Mouse (Mus musculus): ENCODE results near the gene Rcn1. TPM values are rescaled to one million over a fixed set of nuclear protein-coding genes. Genes with fewer than 3 reads are reported as not detected.

The Rcn1 gene
- polyA plus RNA-seq, 1 experiment: 5.1 TPM

GRCm38 (mm10) chr2:105414309-105414708, 15.2 kb upstream of the Rcn1 start:
- TF ChIP-seq POLR2A (IDR thresholded peaks at IDR 0.05; ENCODE audit: low read depth, low read length) (no peak), CTCF (IDR thresholded peaks at IDR 0.05; ENCODE audit: extremely low read depth, insufficient read length, insufficient replicate concordance, low read depth, low read length) (no peak)
- Histone ChIP-seq H3K4me3 (ENCODE audit: low read depth, low read length) (no peak overlapping the region), H3K4me1 (ENCODE audit: control insufficient read depth, insufficient read depth, insufficient read length, low read length) (no peaks in the 10 kb centered on the region), H3K27ac (ENCODE audit: insufficient read depth, low read depth, low read length) (no peak overlapping the region), H3K36me3 (ENCODE audit: control insufficient read depth, insufficient read depth, low read length) (no peaks in the 10 kb centered on the region), H3K27me3 (ENCODE audit: control insufficient read depth, insufficient read depth, low read length) (no peaks in the 10 kb centered on the region)
- WGBS: 34% methylated on average over 2 of the region's 2 CpGs

GRCm38 (mm10) chr2:105409253-105409652, 10.1 kb upstream of the Rcn1 start:
- Histone ChIP-seq H3K4me1 (ENCODE audit: control insufficient read depth, insufficient read depth, insufficient read length, low read length) (no peaks in the 10 kb centered on the region), H3K4me3 (ENCODE audit: low read depth, low read length) (no peak overlapping the region), H3K36me3 (ENCODE audit: control insufficient read depth, insufficient read depth, low read length) (no peaks in the 10 kb centered on the region), H3K27ac (ENCODE audit: insufficient read depth, low read depth, low read length) (no peak overlapping the region), H3K27me3 (ENCODE audit: control insufficient read depth, insufficient read depth, low read length) (no peaks in the 10 kb centered on the region)
- 86% methylated on average over 1 of the region's 1 CpGs for WGBS
- TF ChIP-seq POLR2A (IDR thresholded peaks at IDR 0.05; ENCODE audit: low read depth, low read length): no peak
- no peak for TF ChIP-seq CTCF (IDR thresholded peaks at IDR 0.05; ENCODE audit: extremely low read depth, insufficient read length, insufficient replicate concordance, low read depth, low read length)

GRCm38 (mm10) chr2:105408511-105408910, 9.4 kb upstream of the Rcn1 start:
- no peaks in the 10 kb centered on the region for H3K27me3 ChIP-seq (ENCODE audit: control insufficient read depth, insufficient read depth, low read length)
- TF ChIP-seq CTCF (IDR thresholded peaks at IDR 0.05; ENCODE audit: extremely low read depth, insufficient read length, insufficient replicate concordance, low read depth, low read length) (no peak), POLR2A (IDR thresholded peaks at IDR 0.05; ENCODE audit: low read depth, low read length) (no peak)
- H3K4me1 ChIP-seq (ENCODE audit: control insufficient read depth, insufficient read depth, insufficient read length, low read length): no peaks in the 10 kb centered on the region
- H3K4me3 ChIP-seq (ENCODE audit: low read depth, low read length): no peak overlapping the region
- no peak overlapping the region for H3K27ac ChIP-seq (ENCODE audit: insufficient read depth, low read depth, low read length)
- no peaks in the 10 kb centered on the region for H3K36me3 ChIP-seq (ENCODE audit: control insufficient read depth, insufficient read depth, low read length)
- 46% methylated on average over 4 of the region's 4 CpGs for WGBS

GRCm38 (mm10) chr2:105402180-105402579, 3.1 kb upstream of the Rcn1 start:
- H3K36me3 ChIP-seq (ENCODE audit: control insufficient read depth, insufficient read depth, low read length): no peaks in the 10 kb centered on the region
- no peaks in the 10 kb centered on the region for H3K27me3 ChIP-seq (ENCODE audit: control insufficient read depth, insufficient read depth, low read length)
- WGBS: 79% methylated on average over 2 of the region's 2 CpGs
- no peaks in the 10 kb centered on the region; the same call in 1 of the 2 replicates for H3K4me1 ChIP-seq (ENCODE audit: control insufficient read depth, insufficient read depth, insufficient read length, low read length)
- H3K27ac ChIP-seq (ENCODE audit: insufficient read depth, low read depth, low read length): no peak overlapping the region
- TF ChIP-seq POLR2A (IDR thresholded peaks at IDR 0.05; ENCODE audit: low read depth, low read length): no peak
- TF ChIP-seq CTCF (IDR thresholded peaks at IDR 0.05; ENCODE audit: extremely low read depth, insufficient read length, insufficient replicate concordance, low read depth, low read length): no peak
- no peak overlapping the region for H3K4me3 ChIP-seq (ENCODE audit: low read depth, low read length)

- H3K4me3 ChIP-seq (ENCODE audit: low read depth, low read length): no peak overlapping the region
- no peak overlapping the region for H3K27ac ChIP-seq (ENCODE audit: insufficient read depth, low read depth, low read length)
- H3K27me3 ChIP-seq (ENCODE audit: control insufficient read depth, insufficient read depth, low read length): no peaks in the 10 kb centered on the region
- peaks cover 4% of the 10 kb centered on the region for H3K4me1 ChIP-seq (ENCODE audit: control insufficient read depth, insufficient read depth, insufficient read length, low read length)
- 81% methylated on average over 4 of the region's 4 CpGs for WGBS
- H3K36me3 ChIP-seq (ENCODE audit: control insufficient read depth, insufficient read depth, low read length): no peaks in the 10 kb centered on the region
- no peak for TF ChIP-seq POLR2A (IDR thresholded peaks at IDR 0.05; ENCODE audit: low read depth, low read length)
- no peak for TF ChIP-seq CTCF (IDR thresholded peaks at IDR 0.05; ENCODE audit: extremely low read depth, insufficient read length, insufficient replicate concordance, low read depth, low read length)
These were observed 1.4 kb upstream of the Rcn1 start for GRCm38 (mm10) chr2:105400558-105400957.

GRCm38 (mm10) chr2:105398636-105399084, 459 bp downstream of the Rcn1 start:
- WGBS: under 1% methylated on average over 31 of the region's 31 CpGs
- TF ChIP-seq POLR2A (IDR thresholded peaks at IDR 0.05; ENCODE audit: low read depth, low read length) (no peak), CTCF (IDR thresholded peaks at IDR 0.05; ENCODE audit: extremely low read depth, insufficient read length, insufficient replicate concordance, low read depth, low read length) (no peak)

GRCm38 (mm10) chr2:105397446-105398211, 1.5 kb downstream of the Rcn1 start:
- Histone ChIP-seq H3K27ac (ENCODE audit: insufficient read depth, low read depth, low read length) (no peak overlapping the region), H3K27me3 (ENCODE audit: control insufficient read depth, insufficient read depth, low read length) (no peaks in the 10 kb centered on the region), H3K36me3 (ENCODE audit: control insufficient read depth, insufficient read depth, low read length) (peaks cover 4% of the 10 kb centered on the region; the same call in 1 of the 2 replicates), H3K4me1 (ENCODE audit: control insufficient read depth, insufficient read depth, insufficient read length, low read length) (peaks cover 4% of the 10 kb centered on the region), H3K4me3 (ENCODE audit: low read depth, low read length) (peak overlapping the region; percentile 73)
- no peak for TF ChIP-seq CTCF (IDR thresholded peaks at IDR 0.05; ENCODE audit: extremely low read depth, insufficient read length, insufficient replicate concordance, low read depth, low read length)
- WGBS: 48% methylated on average over 5 of the region's 5 CpGs

More at GRCm38 (mm10) chr2:105398636-105399084, 459 bp downstream of the Rcn1 start:
- no peaks in the 10 kb centered on the region for H3K27me3 ChIP-seq (ENCODE audit: control insufficient read depth, insufficient read depth, low read length)
- H3K4me1 ChIP-seq (ENCODE audit: control insufficient read depth, insufficient read depth, insufficient read length, low read length): peaks cover 4% of the 10 kb centered on the region
- peak overlapping the region; percentile 73 for H3K4me3 ChIP-seq (ENCODE audit: low read depth, low read length)
- H3K36me3 ChIP-seq (ENCODE audit: control insufficient read depth, insufficient read depth, low read length): peaks cover 2% of the 10 kb centered on the region; the same call in 1 of the 2 replicates
- H3K27ac ChIP-seq (ENCODE audit: insufficient read depth, low read depth, low read length): peak overlapping the region; percentile 66
